Mouse (Mus musculus) embryonic facial prominence, embryonic 11.5 days (tissue): ENCODE measurements at regions not wholly inside any gene's neighbourhood (a gene's known extent, or its start where the extent isn't known, plus 50 kb on each side); places are given as distances from the start of the nearest gene placed in this dataset.
"Not testable (repeated sequence)": the region's sequence is repeated elsewhere in the genome, so short reads cannot be mapped to it uniquely, and the experiment has no call there.

Experiments used
- ATAC-seq: fragments of 200-750 bp; cut with Nextera tagmentation; replicated peaks from 2 replicates; pipeline ENCODE4 v1.8.0; 2017; ENCODE audit warnings: low read depth; ENCODE audit not compliant: insufficient number of reproducible peaks, low FRiP score, low TSS enrichment
- DNase-seq: peaks from one replicate; pipeline ENCODE4 v3.0.0-alpha.2; 2015; ENCODE audit warnings: low spot score
- H3K27ac ChIP-seq: fragments of 300-500 bp; sonication (generic); replicated peaks from 2 replicates; pipeline ENCODE4 v1.5.1; 2014; ENCODE audit warnings: mild to moderate bottlenecking, low read depth, low read length, control low read depth
- H3K27me3 ChIP-seq: fragments of 300-500 bp; sonication (generic); 2 replicates; pipeline ENCODE4 v1.6.1; 2014; ENCODE audit warnings: mild to moderate bottlenecking, low read length, moderate library complexity, mixed read lengths; ENCODE audit not compliant: control insufficient read depth, insufficient read depth
- H3K36me3 ChIP-seq: fragments of 300-500 bp; sonication (generic); replicated peaks from 2 replicates; pipeline ENCODE4 v1.6.1; 2014; ENCODE audit warnings: low read depth, mild to moderate bottlenecking, low read length, moderate library complexity, mixed read lengths; ENCODE audit not compliant: control insufficient read depth, insufficient read depth
- H3K4me1 ChIP-seq: fragments of 300-500 bp; sonication (generic); 2 replicates; pipeline ENCODE4 v1.6.1; 2014; ENCODE audit warnings: low read length, mixed read lengths; ENCODE audit not compliant: control insufficient read depth, insufficient read depth
- H3K4me2 ChIP-seq: fragments of 300-500 bp; sonication (generic); 2 replicates; pipeline ENCODE4 v1.6.1; 2014; ENCODE audit warnings: low read depth, mild to moderate bottlenecking, control low read depth, low read length, moderate library complexity
- H3K4me3 ChIP-seq: fragments of 300-500 bp; sonication (generic); 2 replicates; pipeline ENCODE4 v1.5.1; 2014; ENCODE audit warnings: low read depth, low read length, control low read depth
- H3K9ac ChIP-seq: fragments of 300-500 bp; sonication (generic); replicated peaks from 2 replicates; pipeline ENCODE4 v1.6.1; 2014; ENCODE audit warnings: mild to moderate bottlenecking, control low read depth, low read length
- H3K9me3 ChIP-seq: fragments of 300-500 bp; sonication (generic); replicated peaks from 2 replicates; pipeline ENCODE4 v1.6.1; 2016; ENCODE audit warnings: mild to moderate bottlenecking, low read length, inconsistent platforms, mixed read lengths; ENCODE audit not compliant: control insufficient read depth
- whole genome bisulfite sequencing: fragments of 180-500 bp; shearing (Covaris S2); extraction: QIAGEN DNeasy Blood & Tissue Kit; methylation state at CpG from one replicate; pipeline ENCODE4 v1.1.7; 2014; 5-methylcytosine and 5-hydroxymethylcytosine counted together

DNA sequence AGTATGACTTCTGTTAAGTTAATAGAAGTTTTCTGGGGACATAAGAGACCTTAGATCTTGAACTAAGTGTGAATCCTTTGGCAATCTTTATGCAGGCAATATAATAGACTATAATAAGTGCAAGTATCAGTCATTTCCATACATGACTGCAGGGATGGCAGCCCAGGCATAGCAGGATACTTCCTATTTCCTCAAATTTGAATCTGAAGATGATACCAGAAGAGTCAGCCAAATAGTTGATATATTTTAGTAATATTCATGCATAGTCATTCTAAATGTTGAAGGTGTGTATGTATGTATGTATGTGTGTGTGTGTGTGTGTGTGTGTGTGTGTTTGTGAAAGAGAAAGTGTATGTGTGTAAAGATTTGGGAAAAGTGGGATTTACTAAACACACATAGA lies 64.3 kb downstream of the Prl2c2 start:
- H3K4me2 ChIP-seq, H3K4me3 ChIP-seq, H3K4me1 ChIP-seq, H3K9me3 ChIP-seq, H3K9ac ChIP-seq, H3K27me3 ChIP-seq, H3K36me3 ChIP-seq, DNase-seq, ATAC-seq, H3K27ac ChIP-seq: not testable (repeated sequence)

DNA sequence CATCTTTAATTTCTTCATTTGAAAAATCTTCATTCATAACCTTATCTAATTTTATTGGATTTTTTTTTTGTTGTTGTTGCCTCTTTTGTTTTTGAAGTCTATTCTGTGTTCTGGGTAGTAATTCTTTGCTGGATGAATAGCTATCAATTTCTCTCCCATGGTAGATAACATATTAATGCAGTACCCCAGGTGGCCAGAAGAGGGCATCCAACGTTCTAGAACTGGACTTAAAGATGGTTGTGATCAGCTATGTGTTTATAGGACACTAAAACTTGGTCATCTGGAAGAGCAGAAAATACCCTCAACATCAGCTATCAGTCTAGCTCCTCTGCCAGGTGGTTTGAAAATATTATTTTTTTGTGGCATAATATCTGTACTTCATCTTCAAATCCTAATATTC lies 70.1 kb downstream of the Prl2c2 start:
- H3K9ac ChIP-seq, H3K27me3 ChIP-seq, H3K27ac ChIP-seq, H3K4me1 ChIP-seq, DNase-seq, H3K4me3 ChIP-seq, H3K4me2 ChIP-seq, ATAC-seq, H3K36me3 ChIP-seq: not testable (repeated sequence)
- WGBS = 6% methylated on average over 1 of the region's 1 CpGs
- peaks cover 22% of the 10 kb centered on the region for H3K9me3 ChIP-seq

DNA sequence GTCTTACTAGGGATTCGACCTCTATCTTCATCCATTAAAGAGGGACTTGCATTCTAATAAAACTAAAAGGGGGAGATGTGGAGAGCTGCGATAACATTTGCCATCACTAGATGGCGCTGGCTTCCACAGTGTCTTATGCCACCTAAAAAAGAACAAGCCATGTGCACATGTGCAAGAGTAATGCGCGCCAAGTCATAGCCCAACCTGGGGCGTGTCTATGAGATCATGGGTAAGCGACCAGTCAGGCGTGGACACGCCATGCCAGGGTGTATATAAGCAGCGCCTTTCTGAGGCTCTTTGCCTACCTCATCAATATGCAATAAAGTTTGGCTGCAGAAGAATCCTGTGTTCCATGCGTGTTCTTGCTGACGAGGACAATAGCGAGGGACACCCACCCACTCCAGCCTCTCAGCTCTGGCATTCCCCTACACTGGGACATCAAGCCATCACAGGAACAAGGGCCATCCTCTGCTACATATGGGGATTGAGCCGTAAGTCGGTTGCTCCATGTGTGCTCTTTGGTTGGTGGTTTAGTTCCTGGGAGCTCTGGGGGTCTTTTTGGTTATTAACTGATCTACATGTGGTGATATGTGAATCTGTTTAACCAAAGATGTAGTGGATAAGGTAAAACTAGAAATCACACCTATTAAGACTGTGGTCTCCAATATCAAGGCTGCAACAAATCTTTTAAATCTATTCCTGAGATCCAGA lies 73.1 kb downstream of the Prl2c2 start:
- H3K4me3 ChIP-seq, ATAC-seq, DNase-seq, H3K27ac ChIP-seq, H3K27me3 ChIP-seq, H3K4me2 ChIP-seq, H3K4me1 ChIP-seq, H3K9ac ChIP-seq, H3K36me3 ChIP-seq: not testable (repeated sequence)
- peaks cover 39% of the 10 kb centered on the region for H3K9me3 ChIP-seq
- WGBS = 84% methylated on average over 15 of the region's 15 CpGs

DNA sequence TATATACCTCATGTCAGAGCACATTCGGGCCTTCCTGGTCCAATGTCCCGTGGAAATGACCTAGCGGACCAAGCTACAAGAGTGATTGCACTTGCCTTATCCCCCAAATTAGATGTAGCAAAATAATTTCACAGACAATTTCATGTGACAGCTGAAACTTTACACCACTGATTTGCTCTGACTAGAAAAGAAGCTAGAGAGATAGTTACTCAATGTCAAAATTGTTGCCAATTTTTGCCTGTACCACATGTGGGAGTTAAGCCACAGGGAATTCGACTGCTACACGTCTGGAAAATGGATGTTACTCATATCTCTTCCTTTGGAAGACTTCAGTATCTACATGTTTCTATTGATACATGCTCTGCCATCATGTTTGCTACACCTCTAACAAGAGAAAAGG lies 74.6 kb downstream of the Prl2c2 start:
- DNase-seq (no peak), ATAC-seq (no peak)
- no peaks in the 10 kb centered on the region for H3K27me3 ChIP-seq
- no peaks in the 10 kb centered on the region for H3K4me1 ChIP-seq
- H3K9ac ChIP-seq = no peak overlapping the region
- no peak overlapping the region for H3K4me3 ChIP-seq
- no peaks in the 10 kb centered on the region for H3K36me3 ChIP-seq
- no peak overlapping the region for H3K27ac ChIP-seq
- no peak overlapping the region for H3K4me2 ChIP-seq
- WGBS = 81% methylated on average over 5 of the region's 5 CpGs
- peaks cover 54% of the 10 kb centered on the region for H3K9me3 ChIP-seq

DNA sequence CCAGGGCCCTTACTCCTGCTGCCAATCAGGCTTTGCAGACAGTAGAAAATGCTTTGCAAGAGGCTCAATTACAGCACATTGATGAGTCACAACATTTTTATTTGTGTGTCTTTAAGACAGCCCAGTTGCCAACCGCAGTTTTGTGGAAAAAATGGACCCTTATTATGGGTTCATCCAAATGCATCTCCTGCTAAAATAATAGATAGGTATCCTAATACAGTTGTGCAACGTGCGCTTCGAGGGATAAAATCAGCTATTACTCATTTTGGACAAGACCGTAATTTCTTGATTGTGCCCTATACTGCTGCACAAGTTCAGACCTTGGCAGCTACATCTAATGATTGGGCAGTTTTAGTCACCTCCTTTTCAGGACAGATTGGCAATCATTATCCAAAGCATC lies 75.4 kb downstream of the Prl2c2 start:
- Histone ChIP-seq H3K27me3 (no peaks in the 10 kb centered on the region), H3K9ac (no peak overlapping the region), H3K4me2 (no peak overlapping the region), H3K4me1 (no peaks in the 10 kb centered on the region), H3K4me3 (no peak overlapping the region), H3K9me3 (peaks cover 54% of the 10 kb centered on the region), H3K36me3 (no peaks in the 10 kb centered on the region), H3K27ac (no peak overlapping the region)
- no peak for DNase-seq
- WGBS = 91% methylated on average over 5 of the region's 5 CpGs
- no peak for ATAC-seq

DNA sequence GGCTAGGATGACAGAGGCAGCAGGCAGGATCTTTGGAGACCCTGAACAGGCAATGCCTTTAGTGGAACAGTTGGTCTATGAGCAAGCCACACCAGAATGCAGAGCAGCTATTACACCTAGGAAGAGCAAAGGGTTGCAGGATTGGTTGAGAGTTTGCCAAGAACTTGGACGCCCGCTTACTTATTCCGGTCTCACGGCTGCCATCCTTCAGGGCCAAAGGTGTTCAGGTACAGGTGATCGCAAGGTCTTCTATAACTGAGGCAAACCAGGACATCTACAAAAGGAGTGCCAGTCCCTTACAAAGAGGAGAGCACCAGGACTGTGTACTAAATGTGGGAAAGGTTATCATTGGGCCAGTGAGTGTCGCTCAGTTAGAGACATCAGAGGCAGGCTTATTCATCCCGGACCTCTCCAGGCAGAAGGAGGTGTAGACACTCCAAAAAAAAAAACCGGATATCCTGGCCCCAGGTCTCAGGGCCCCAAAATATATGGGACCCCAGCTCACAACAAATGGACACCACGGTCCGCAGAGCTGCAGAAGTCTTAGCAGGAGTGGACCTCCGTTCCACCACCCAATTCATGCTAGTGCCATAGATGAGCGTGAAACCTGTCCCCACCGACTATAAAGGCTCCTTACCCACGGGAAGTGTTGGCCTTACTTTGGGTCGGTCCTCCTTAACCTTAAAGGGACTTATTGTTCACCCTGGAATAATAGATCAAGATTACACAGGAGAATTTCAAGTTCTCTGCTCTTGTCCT lies 77.4 kb downstream of the Prl2c2 start:
- Histone ChIP-seq H3K9ac (no peak overlapping the region), H3K4me3 (no peak overlapping the region), H3K4me1 (no peaks in the 10 kb centered on the region), H3K4me2 (no peak overlapping the region), H3K27me3 (no peaks in the 10 kb centered on the region), H3K9me3 (peaks cover 54% of the 10 kb centered on the region), H3K27ac (no peak overlapping the region), H3K36me3 (no peaks in the 10 kb centered on the region)
- WGBS = 91% methylated on average over 15 of the region's 15 CpGs
- ATAC-seq (no peak), DNase-seq (no peak)

DNA sequence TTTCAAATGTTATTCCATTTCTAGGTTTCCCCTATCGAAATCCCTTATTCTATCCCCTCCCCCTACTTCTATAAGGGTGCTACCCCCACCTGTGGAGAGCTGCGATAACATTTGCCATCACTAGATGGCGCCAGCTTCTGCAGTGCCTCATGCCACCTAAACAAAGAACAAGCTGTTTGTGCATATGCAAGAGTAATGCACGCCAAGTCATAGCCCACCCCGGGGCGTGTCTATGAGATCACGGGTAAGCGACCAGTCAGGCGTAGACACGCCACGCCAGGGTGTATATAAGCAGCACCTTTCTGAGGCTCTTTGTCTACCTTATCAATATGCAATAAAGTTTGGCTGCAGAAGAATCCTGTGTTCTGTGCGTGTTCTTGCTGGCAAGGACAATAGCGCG lies 79.6 kb downstream of the Prl2c2 start:
- no peak overlapping the region for H3K9ac ChIP-seq
- H3K27me3 ChIP-seq = no peaks in the 10 kb centered on the region
- ATAC-seq (no peak), DNase-seq (no peak)
- WGBS = 89% methylated on average over 14 of the region's 14 CpGs
- no peak overlapping the region for H3K4me3 ChIP-seq
- no peak overlapping the region for H3K27ac ChIP-seq
- H3K36me3 ChIP-seq = no peaks in the 10 kb centered on the region
- no peak overlapping the region for H3K4me2 ChIP-seq
- no peaks in the 10 kb centered on the region for H3K4me1 ChIP-seq
- peaks cover 41% of the 10 kb centered on the region for H3K9me3 ChIP-seq

DNA sequence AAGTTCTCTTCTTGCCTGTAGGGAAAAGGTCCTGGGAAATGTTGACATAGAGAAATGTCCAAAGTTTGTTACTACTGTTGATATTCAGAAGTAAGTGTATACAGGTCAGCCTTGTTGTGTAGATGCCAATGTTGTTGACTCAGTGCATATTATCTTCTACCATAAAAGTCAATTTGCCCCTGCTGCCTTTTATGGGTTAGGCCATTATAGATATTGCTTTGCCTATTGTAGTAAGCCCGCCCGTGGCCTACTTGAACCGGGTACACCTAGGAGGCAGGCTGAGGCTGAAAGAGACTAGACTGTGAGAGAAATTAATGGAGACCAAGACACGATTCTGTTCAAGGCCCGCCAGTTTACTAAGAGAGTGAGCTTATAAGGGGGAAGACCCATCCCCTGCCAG lies 92.3 kb downstream of the Prl2c2 start:
- WGBS = 81% methylated on average over 5 of the region's 5 CpGs
- ATAC-seq = no peak
- H3K9me3 ChIP-seq = peaks cover 4% of the 10 kb centered on the region
- DNase-seq = no peak
- no peaks in the 10 kb centered on the region for H3K4me1 ChIP-seq
- no peak overlapping the region for H3K27ac ChIP-seq
- no peak overlapping the region for H3K4me2 ChIP-seq
- H3K36me3 ChIP-seq = no peaks in the 10 kb centered on the region
- H3K4me3 ChIP-seq = no peak overlapping the region
- H3K27me3 ChIP-seq = no peaks in the 10 kb centered on the region
- no peak overlapping the region for H3K9ac ChIP-seq
